Mouse (Mus musculus) MEL (cell line): ENCODE data around the gene Il2ra. TPM values are rescaled to one million over a fixed set of nuclear protein-coding genes. Genes with fewer than 3 reads are reported as not detected.
A peak's percentile ranks its signal among the peaks of the same experiment; 100 is the strongest.

Source experiments
- DNase-seq: peaks from one replicate; pipeline ENCODE4 v3.0.0; 2011; ENCODE audit warnings: low read depth, low spot score
- H3K27ac ChIP-seq: 2 replicates; pipeline ENCODE4 v1.5.1; 2012; ENCODE audit warnings: low read depth, mild to moderate bottlenecking, control low read depth, low read length, moderate library complexity; ENCODE audit not compliant: control insufficient read depth
- H3K27me3 ChIP-seq, 2 experiments: fragments of 150-350 bp in 1 of 2; sonication (generic) in 1 of 2; 2 replicates each; pipeline ENCODE4 v1.6.1; 2012; ENCODE audit warnings: low read length in 2 of 2, mild to moderate bottlenecking in 2 of 2, improper control_type of control experiment in 1 of 2, moderate library complexity in 1 of 2; ENCODE audit not compliant: insufficient read depth in 2 of 2, control insufficient read depth in 1 of 2
- H3K36me3 ChIP-seq, 2 experiments: 2 replicates each; pipeline ENCODE4 v1.6.1; 2012 to 2014; ENCODE audit warnings: low read length in 2 of 2, improper control_type of control experiment in 1 of 2, inconsistent platforms in 1 of 2, mild to moderate bottlenecking in 1 of 2; ENCODE audit not compliant: insufficient read depth in 2 of 2, control insufficient read depth in 1 of 2
- H3K4me1 ChIP-seq, 2 experiments: fragments of 150-350 bp in 1 of 2; sonication (generic) in 1 of 2; 2 replicates each; pipeline ENCODE4 v1.6.1; 2012; ENCODE audit warnings: low read length in 2 of 2, improper control_type of control experiment in 1 of 2, mild to moderate bottlenecking in 1 of 2; ENCODE audit not compliant: insufficient read depth in 2 of 2, control insufficient read depth in 1 of 2
- H3K4me3 ChIP-seq, 2 experiments: fragments of 150-350 bp in 1 of 2; sonication (generic) in 1 of 2; 2 replicates each; pipeline ENCODE4 v1.5.1; 2012; ENCODE audit warnings: low read depth in 2 of 2, low read length in 2 of 2, mild to moderate bottlenecking in 2 of 2, moderate library complexity in 2 of 2, control low read depth in 1 of 2, improper control_type of control experiment in 1 of 2; ENCODE audit not compliant: control insufficient read depth in 1 of 2, insufficient read depth in 1 of 2
- H3K79me2 ChIP-seq: 2 replicates; pipeline ENCODE4 v1.6.1; 2012; ENCODE audit warnings: mild to moderate bottlenecking, low read length, moderate library complexity; ENCODE audit not compliant: control insufficient read depth, poor library complexity, insufficient read depth
- H3K9ac ChIP-seq: 2 replicates; pipeline ENCODE4 v1.6.1; 2012; ENCODE audit warnings: low read depth, mild to moderate bottlenecking, control low read depth, low read length, moderate library complexity; ENCODE audit not compliant: control insufficient read depth, poor library complexity, severe bottlenecking
- H3K9me3 ChIP-seq: fragments of 150-350 bp; sonication (generic); replicated peaks from 2 replicates; pipeline ENCODE4 v1.6.1; 2012; ENCODE audit warnings: mild to moderate bottlenecking, low read length, improper control_type of control experiment, moderate library complexity; ENCODE audit not compliant: insufficient read depth
- CHD1 ChIP-seq: IDR thresholded peaks from 2 replicates; pipeline ENCODE4 v1.6.1; 2012; ENCODE audit warnings: low read depth, mild to moderate bottlenecking, inconsistent platforms, low read length, improper control_type of control experiment
- CHD2 ChIP-seq: IDR thresholded peaks from 2 replicates; pipeline ENCODE4 v1.6.1; 2011; ENCODE audit warnings: low read length, improper control_type of control experiment
- E2F4 ChIP-seq: IDR thresholded peaks from 2 replicates; pipeline ENCODE4 v1.6.1; 2011; ENCODE audit warnings: low read depth, low read length, improper control_type of control experiment, borderline replicate concordance
- EP300 ChIP-seq, 2 experiments: IDR thresholded peaks; 2 replicates each; pipeline ENCODE4 v1.6.1; 2011; ENCODE audit warnings: improper control_type of control experiment in 2 of 2, low read length in 2 of 2, low read depth in 1 of 2, mild to moderate bottlenecking in 1 of 2
- ETS1 ChIP-seq: IDR thresholded peaks from 2 replicates; pipeline ENCODE4 v1.6.1; 2012; ENCODE audit warnings: low read depth, mild to moderate bottlenecking, inconsistent platforms, low read length, improper control_type of control experiment, moderate library complexity
- GABPA ChIP-seq: IDR thresholded peaks from 2 replicates; pipeline ENCODE4 v1.6.1; 2012; ENCODE audit warnings: low read depth, mild to moderate bottlenecking, inconsistent platforms, low read length, improper control_type of control experiment, moderate library complexity
- MAX ChIP-seq: IDR thresholded peaks from 2 replicates; pipeline ENCODE4 v1.6.1; 2011; ENCODE audit warnings: low read length, improper control_type of control experiment
- MAZ ChIP-seq: IDR thresholded peaks from 2 replicates; pipeline ENCODE4 v1.6.1; 2012; ENCODE audit warnings: low read depth, mild to moderate bottlenecking, inconsistent platforms, low read length, improper control_type of control experiment
- MYB ChIP-seq: IDR thresholded peaks from 2 replicates; pipeline ENCODE4 v1.6.1; 2011; ENCODE audit warnings: mild to moderate bottlenecking, low read depth, low read length, improper control_type of control experiment
- MYC ChIP-seq: IDR thresholded peaks from 2 replicates; pipeline ENCODE4 v1.6.1; 2011; ENCODE audit warnings: low read depth, mild to moderate bottlenecking, low read length, improper control_type of control experiment, moderate library complexity
- NRF1 ChIP-seq: IDR thresholded peaks from 2 replicates; pipeline ENCODE4 v1.6.1; 2014; ENCODE audit warnings: low read depth, mild to moderate bottlenecking, inconsistent platforms, low read length, improper control_type of control experiment, moderate library complexity; ENCODE audit not compliant: poor library complexity, insufficient read depth, severe bottlenecking
- POLR2A ChIP-seq, 2 experiments: IDR thresholded peaks; 2 replicates each; pipeline ENCODE4 v1.6.1; 2011 to 2012; ENCODE audit warnings: low read length in 2 of 2, mild to moderate bottlenecking in 2 of 2, control low read depth in 1 of 2, improper control_type of control experiment in 1 of 2, low read depth in 1 of 2, moderate library complexity in 1 of 2; ENCODE audit not compliant: control insufficient read depth in 1 of 2, insufficient read depth in 1 of 2, poor library complexity in 1 of 2
- RAD21 ChIP-seq: IDR thresholded peaks from 2 replicates; pipeline ENCODE4 v1.6.1; 2011; ENCODE audit warnings: mild to moderate bottlenecking, low read depth, low read length, improper control_type of control experiment
- SIN3A ChIP-seq: IDR thresholded peaks from 2 replicates; pipeline ENCODE4 v1.6.1; 2012; ENCODE audit warnings: low read length, improper control_type of control experiment, inconsistent platforms
- SMC3 ChIP-seq: IDR thresholded peaks from 2 replicates; pipeline ENCODE4 v1.6.1; 2011; ENCODE audit warnings: low read depth, low read length, improper control_type of control experiment
- TBP ChIP-seq: IDR thresholded peaks from 2 replicates; pipeline ENCODE4 v1.8.0; 2011; ENCODE audit warnings: low read depth, low read length, improper control_type of control experiment
- UBTF ChIP-seq: IDR thresholded peaks from 2 replicates; pipeline ENCODE4 v1.6.1; 2012; ENCODE audit warnings: low read depth, mild to moderate bottlenecking, inconsistent platforms, low read length, improper control_type of control experiment, moderate library complexity, borderline replicate concordance; ENCODE audit not compliant: insufficient read depth
- ZKSCAN1 ChIP-seq: IDR thresholded peaks from 2 replicates; pipeline ENCODE4 v1.6.1; 2012; ENCODE audit warnings: low read depth, mild to moderate bottlenecking, inconsistent platforms, low read length, improper control_type of control experiment, moderate library complexity
- polyA plus RNA-seq, 2 experiments: library from polyadenylated mRNA; stranded (reverse) in 1 of 2; unstranded in 1 of 2; fragments of >175 nt in 1 of 2; fragments of >200 nt in 1 of 2; gene quantifications; 2 replicates each; pipeline versions ENCODE4 v1.2.1 to v1.2.4; 2012; ENCODE audit warnings: low replicate concordance in 2 of 2, low read depth in 1 of 2; ENCODE audit not compliant: insufficient read length in 2 of 2, insufficient read depth in 1 of 2, missing spikeins in 1 of 2
- total RNA-seq: library from RNA; depleted of rRNA; stranded (reverse); fragments of 300-350 nt; gene quantifications from 2 replicates; pipeline ENCODE4 v1.2.3, GENCODE M21; 2012

The Il2ra gene
- total and polyA plus RNA-seq, 3 experiments: not detected

DNA sequence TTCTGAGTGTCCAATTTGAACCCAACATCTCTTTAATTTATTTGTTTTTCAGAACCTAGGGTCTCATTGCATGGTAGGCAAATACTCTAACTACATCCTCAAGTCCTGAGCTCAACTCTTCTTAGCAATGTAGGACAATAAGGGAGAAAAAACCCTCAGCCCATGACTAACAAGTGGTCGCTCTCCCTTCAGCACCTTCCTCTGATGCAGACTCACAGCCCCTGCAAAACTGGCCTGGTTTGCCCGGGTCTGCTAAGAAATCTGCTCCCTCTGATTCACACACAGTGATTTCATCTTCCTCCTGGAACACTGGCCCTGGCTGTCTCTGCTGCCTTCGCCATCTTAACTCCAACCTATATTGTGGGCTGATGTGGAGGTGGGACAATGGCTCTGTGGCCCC is 86.5 kb downstream of the Il2ra start:
- H3K27ac ChIP-seq: no peak overlapping the region
- H3K36me3 ChIP-seq: no peaks in the 10 kb centered on the region
- H3K4me1 ChIP-seq: no peaks in the 10 kb centered on the region
- H3K79me2 ChIP-seq: no peaks in the 10 kb centered on the region
- no peaks in the 10 kb centered on the region; a peak in 1 of 4 replicates for H3K27me3 ChIP-seq
- no peak for TF ChIP-seq ZKSCAN1
- TF ChIP-seq NRF1: no peak
- TF ChIP-seq TBP: no peak
- no peak for TF ChIP-seq EP300 (IDR thresholded peaks at IDR 0.05; ENCODE audit: low read depth in 1 of 2, low read length in 2 of 2)
- no peak for TF ChIP-seq GABPA
- no peak for TF ChIP-seq E2F4
- no peak for TF ChIP-seq ETS1
- no peak for TF ChIP-seq UBTF
- no peak for TF ChIP-seq MYC
- TF ChIP-seq CHD1: no peak
- TF ChIP-seq MAZ: no peak
- no peak for TF ChIP-seq RAD21
- TF ChIP-seq, all 39 proteins: peak for 0
- no peaks in the 10 kb centered on the region for H3K9me3 ChIP-seq
- DNase-seq: peak; percentile 15
- H3K4me3 ChIP-seq: no peak overlapping the region
- H3K9ac ChIP-seq: no peak overlapping the region

DNA sequence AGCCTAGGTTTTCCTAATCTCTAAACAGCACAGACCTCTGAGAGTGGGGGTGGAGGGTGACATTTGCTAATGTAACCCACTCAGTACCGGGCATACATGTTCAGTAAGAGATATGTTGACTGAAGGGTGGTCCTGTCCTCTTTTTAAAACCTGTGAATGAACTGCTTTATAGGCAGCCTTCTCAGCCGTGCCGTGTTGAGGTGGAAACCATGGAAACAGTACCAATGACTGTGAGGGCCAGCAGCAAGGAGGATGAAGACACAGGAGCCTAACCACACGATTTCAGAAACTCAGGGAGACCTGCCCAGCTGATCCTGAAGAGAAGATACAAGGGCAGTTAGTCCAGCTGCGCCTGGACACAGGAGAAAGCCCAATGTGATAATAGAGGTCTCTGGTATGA is 90.4 kb downstream of the Il2ra start:
- Histone ChIP-seq H3K27me3 (no peaks in the 10 kb centered on the region), H3K9me3 (no peaks in the 10 kb centered on the region), H3K4me1 (no peaks in the 10 kb centered on the region), H3K9ac (no peak overlapping the region), H3K36me3 (no peaks in the 10 kb centered on the region), H3K4me3 (no peak overlapping the region), H3K79me2 (no peaks in the 10 kb centered on the region), H3K27ac (no peak overlapping the region)
- TF ChIP-seq SMC3 (no peak), CHD2 (no peak), POLR2A (IDR thresholded peaks at IDR 0.05; ENCODE audit: control insufficient read depth in 1 of 2, insufficient read depth in 1 of 2, low read depth in 1 of 2, low read length in 2 of 2, poor library complexity in 1 of 2) (no peak), MAX (no peak), GABPA (no peak), MYB (no peak), SIN3A (no peak)
- no peak for DNase-seq
